Mouse (Mus musculus): ENCODE measurements around the gene Eefsec.

Eefsec gene

DNA sequence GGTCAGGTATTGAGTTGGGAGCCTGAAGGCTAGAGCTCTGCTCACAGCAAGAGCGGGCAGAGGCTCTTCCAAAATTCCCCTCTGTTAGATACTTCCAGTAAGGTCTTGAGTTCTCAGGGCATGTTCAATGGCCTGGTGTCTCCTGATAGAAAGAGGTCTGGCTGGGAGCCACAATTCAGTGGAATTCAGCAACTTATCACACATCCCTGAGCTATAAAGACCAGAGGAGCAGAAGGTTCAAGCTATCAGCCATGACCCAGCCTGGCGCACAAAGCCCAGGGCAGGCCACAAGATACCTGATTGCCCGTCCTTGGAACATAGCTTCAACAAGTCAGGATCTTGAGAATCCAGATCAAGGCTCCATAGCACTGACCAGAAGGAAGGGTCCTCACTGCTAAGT, 105.2 kb downstream of the Eefsec start:
- no peak for DNase-seq (ENCODE audit: low read depth)

DNA sequence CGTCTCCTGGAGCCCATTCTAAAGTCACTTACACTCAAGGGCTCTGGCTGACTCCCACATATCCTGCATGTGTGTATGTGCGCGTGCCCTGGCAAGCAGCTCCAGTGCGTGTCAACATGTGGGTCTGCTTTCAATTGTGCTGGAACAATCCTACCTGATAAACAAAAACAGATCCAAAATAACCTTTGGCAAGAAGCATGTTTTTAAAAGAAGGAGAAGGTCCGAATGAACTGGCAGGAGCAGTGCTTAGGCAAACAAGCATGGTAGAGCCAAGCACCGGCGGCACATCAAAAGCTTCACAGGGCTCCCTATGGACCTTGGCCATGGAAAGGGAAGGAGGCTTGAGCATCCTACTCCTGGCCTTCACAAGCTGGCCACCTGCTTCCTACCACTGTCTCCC, 105.6 kb downstream of the Eefsec start:
- no peak for DNase-seq (ENCODE audit: low read depth)

DNA sequence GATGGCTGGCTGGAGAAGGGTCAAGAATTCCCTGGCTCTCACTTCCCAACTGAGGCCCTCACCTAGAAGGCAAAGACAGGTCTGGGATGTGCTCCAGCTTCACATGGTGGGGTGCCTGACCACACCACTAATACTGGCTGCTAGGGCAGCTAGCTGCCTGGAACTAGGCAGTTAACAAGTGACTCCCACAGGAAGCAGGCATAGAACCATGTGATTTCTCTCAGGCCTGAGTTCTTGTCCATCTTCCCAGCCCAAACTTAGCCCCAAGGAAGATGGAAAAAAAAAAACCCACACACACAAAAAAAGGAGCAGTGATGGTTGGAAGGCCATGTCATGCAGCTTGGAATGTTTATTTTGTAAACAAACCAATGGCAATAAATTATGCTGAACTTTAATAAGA, 117.0 kb downstream of the Eefsec start:
- no peak for DNase-seq (ENCODE audit: low read depth)

DNA sequence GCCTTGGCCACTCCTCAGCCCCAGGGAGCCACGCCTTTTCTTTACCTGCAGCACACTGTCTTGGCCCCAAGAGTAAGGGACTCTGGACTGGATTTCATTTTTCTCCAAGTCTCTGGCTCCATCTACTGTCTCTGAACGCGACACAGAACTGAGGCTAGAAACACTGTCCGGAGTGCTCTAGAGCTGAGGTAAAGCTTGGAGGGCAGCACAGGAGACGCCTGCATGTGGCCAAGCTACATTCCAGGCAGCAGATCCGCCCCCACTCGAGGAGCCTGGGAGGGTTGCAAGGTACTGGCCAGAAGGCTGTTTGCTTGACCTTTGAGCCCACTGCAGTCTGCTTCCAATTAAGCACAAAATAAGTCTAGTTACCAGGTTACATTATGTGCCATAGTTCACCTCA, 124.5 kb downstream of the Eefsec start:
- DNase-seq (ENCODE audit: low read depth) = no peak

DNA sequence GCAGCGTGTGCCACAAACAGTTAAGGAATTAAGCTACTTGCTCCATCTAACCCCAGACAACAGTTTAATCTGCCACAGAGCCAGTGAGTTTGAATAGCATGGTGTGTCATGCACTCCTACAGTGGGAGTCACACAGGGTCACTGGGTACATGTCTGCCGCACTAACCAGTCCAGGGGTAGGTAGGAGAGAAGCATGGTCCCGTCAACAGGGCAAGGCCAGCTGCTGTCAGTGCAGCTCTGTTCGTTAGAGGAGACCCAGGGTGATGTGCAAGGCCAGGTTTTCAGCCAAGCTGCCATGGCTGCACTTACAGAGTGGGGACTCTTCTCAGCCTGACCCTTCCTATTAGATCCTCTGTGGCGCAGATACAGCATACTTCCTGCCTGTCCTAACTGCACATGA, 125.1 kb downstream of the Eefsec start:
- DNase-seq (ENCODE audit: low read depth) = no peak

DNA sequence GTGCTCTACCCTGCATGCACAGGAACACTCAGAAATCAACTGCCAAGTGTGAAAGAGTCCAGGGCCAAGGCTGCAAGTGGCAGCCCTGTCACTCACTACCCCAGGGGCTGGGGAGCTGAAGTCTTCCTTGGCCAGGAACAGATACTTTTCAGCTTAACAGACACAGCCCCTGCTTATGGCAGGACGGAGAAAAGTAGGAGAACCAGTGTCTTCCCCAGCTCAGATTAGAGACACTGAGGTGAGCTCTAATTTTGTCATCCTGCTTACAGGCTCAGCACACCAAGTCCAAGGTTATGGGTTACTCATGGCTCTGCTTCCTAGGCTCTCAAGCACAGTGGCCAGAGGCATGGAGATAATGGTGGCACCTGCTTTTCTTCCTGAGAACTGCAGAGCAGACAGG, 126.6 kb downstream of the Eefsec start:
- DNase-seq (ENCODE audit: low read depth) = no peak

DNA sequence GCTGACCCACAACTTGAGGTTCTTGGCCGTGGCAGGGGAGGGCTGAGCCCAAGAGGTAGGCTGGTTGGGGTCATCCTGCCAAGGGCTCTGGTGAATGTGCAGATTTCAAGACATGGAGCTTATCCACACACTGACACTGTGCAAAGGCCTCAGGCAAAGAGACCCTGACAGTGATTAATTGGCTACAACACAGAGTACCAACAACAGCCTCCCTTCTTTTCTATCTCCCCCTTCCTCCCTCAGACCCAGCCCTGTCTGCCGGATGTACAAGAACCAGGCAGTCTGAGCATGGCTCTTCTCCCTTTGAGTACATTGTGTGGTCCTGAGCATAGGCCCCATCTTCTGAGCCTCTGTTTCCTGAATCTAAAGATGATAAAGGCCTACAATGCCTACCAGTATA, 131.0 kb downstream of the Eefsec start:
- no peak for DNase-seq (ENCODE audit: low read depth)

DNA sequence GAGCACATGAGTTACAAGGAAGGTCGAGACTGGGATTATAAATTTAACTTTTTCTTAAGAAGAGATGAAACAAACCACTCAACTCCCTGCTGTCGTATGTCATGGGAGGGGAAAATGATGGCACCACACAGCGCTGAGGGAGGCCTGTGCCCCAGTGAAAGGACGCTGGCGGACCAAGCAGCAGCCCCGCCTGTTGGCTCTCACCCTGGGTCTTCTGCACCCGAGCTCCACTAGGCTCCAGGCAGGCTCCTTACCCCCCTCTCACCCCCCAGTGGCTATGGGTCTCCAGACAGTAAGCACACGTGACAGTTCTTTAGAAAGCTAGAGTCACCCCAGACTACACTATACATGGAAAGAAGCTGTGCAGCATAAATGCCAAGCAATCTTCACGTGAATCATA, 132.4 kb downstream of the Eefsec start:
- no peak for DNase-seq (ENCODE audit: low read depth)

DNA sequence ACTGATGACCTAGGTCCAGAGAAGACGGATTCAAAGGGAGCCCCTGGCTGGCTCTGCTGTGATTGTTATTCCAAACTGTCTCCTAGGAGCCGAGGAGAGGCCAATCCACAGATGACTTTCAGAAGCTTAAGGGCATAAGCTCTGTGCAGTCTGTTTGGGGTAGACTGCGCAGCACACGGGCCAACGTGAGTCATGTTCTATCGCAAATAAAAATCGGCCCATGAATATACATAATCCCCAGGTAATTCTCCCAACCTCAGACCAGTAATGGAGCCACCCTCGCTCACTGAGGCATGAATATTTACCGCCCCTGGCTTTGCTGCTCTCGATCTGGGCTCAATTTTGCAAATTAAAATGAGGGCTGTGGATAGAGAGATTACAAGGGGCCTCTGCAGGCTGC, 134.7 kb downstream of the Eefsec start:
- no peak for DNase-seq (ENCODE audit: low read depth)

DNA sequence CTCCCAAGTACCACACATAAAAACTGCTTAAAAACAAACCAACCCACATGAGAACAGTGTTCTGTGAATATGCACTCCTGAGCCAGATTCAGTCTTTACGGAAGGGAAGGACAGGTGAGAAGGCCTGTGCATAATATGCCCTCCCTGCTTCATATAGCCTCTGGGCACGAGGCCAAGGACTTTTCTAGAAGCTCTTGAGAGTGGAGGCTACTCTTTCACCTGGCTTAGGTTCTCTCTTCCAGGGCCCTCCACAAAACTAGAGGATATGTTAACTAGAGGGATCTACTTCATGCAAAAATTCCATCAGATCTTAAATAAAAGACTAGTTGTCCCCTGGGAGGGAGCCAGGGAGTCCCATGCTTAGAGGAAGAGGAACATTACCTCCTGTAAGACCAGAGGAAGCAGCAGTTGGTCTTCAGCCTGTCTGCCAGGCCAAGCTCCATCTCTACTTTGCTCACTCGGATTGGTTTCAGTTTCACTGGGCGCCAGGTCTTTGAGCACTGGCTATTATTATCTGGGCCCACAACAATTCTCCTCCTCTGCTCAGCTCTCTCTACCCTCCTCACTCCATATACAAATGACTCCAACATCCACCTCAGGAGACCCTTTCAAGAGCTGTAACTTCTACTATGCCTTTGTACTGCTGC, 140.1 kb downstream of the Eefsec start:
- no peak for DNase-seq (ENCODE audit: low read depth)

DNA sequence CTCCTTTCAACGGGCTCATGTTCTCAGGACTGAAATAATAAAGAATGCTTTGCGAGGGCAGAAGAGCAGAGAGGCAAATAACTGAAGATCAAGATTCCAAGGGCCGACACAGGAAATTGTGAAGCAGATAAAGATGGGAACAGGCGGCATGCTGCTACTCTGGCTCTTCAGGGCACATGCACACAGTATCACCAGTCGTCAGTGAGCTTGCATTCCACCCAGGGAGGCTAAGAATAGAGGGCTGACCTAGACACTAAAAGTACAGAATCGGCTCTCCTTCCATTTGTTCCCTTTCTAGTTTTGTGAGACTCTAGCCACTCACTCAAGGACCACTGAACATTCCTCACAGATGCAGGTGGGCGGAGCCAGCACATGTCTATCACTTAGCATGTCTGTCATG, 145.1 kb downstream of the Eefsec start:
- DNase-seq (ENCODE audit: low read depth) = no peak

DNA sequence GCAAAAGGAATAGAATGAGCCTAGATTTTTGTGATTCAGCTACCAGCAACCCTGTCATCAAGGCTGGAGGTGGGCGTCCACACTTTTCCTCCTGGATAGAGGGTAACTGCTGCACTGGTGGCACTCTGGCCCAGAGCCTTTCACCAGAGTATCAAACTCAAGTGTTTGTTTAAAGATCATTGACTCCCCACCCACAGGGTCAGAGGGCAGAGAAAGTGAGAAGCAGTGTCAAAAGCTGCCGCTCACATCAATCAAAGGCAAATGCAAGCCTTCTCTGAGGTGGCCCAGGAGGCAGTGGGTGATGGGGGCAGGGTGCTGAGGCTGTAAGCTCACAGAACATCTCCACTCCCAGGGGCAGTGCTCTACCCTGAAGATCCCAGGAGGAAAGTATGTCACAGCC, 146.8 kb downstream of the Eefsec start:
- DNase-seq (ENCODE audit: low read depth) = no peak

DNA sequence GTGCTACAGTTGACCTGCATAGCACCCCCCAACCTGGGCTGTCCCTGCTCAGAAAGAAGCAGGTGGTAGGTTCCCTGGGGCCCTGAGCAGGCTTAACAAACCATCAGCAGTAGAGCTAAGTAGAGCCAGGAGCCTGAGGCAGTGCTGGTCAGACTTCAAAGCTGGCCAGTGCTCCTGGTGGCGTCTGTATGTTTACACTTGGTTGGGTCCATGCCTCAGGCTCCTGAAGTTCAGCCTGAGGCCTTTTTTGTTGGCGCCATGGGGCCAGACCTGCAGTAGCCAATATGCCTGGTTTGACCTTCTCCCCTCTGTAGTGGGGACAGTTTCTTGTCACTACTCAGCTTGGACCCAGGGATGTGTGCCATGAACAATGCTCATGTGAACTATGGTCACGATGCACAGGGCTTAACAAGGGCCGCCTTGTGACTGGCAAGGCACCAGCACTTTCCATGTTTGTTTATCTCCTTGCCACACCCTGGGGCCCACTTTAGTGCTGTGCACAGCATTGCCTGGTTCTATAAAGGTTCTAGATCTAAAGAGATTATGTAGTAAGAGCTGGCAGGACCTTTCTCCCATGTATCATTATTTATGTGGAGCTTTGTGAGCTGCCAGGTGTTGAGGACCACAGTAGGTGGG, 153.9 kb downstream of the Eefsec start:
- DNase-seq (ENCODE audit: low read depth) = no peak

DNA sequence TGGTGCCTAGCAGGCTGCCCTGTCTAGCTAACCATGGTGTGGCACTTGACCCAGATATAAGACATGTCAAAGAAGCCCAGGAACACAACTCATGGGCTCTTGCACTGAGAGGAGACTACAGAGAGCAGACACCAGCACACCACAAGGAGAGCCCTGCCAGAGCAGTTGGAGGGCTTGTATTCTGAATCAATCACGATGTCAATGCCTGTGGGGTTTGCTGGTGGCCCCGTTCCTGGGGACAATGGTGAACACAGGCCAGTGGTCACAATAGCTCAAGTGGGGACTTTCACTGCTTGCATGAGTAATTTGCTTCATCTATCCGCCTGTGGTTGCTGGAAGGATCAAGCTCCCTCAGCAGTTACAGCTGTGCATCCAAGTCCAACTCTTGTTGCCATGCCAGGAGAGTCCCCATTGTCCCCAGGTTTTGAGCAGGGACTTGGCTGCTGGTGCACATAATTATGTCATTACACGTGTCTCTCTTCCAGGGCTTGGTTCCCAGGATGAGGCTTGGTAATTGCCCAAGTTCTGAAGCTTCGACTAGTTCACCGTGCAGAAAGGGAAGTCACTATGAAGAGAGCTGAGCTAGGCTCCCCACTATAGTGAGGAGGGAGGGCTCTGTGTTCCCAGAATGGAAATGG, 156.1 kb downstream of the Eefsec start:
- DNase-seq (ENCODE audit: low read depth) = no peak

DNA sequence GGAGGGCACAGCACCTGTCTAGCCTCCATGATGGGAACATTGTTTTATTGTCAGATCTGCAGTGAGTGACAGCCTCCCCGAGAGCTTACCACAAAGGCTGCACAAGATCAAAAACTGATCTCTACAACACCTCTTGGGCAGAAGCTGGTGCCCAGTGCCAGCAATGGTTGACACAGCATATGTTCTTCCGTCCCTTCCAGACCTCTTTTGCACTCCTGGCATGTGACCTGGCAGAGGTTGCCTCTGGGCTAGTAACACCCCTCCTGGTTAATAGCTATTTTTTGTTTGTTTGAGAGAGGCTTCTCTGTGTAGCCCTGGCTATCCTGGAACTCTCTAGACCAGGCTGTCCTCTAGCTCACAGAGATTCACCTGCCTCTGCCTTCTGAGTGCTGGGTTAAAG, 168.2 kb downstream of the Eefsec start:
- DNase-seq (ENCODE audit: low read depth) = no peak

DNA sequence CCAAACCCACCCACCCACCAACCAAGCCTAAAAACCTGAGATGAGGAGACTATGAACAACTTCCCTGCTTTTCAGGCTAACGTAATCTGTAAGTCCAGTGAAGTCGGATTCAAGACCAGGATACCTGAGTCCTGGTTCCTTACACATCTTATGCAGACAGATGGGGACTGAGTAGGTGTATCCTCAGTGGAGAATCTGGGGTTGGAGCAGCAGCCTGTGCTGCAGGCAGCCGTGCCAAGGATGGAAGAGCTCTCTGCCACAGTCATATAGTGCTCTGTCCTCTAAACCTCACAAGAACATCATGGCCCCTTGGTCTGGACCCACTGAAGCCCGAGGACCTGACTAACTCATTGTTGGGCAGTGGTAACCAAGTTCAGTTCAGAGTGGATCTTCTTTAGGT, 169.1 kb downstream of the Eefsec start:
- DNase-seq (ENCODE audit: low read depth) = no peak

DNA sequence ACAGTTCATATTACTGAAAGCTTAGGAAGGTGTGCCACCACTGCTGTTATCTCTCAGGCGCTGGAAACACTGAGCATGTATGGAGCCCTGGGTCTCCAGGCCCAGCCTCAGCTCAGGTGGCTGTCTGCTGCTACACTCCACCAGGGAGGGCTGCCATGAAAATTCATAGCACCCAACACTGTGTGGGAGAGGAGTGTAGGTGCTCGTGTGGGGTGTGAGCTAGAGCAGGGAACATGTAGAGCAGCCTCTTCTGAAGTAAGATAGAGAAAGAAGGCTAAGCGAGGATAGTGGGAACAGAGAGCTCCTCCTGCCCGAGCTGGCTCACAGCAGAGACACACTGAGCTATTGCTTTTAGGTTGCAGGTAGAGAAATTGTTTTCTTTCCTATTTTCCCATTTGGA, 170.1 kb downstream of the Eefsec start:
- DNase-seq (ENCODE audit: low read depth) = no peak

DNA sequence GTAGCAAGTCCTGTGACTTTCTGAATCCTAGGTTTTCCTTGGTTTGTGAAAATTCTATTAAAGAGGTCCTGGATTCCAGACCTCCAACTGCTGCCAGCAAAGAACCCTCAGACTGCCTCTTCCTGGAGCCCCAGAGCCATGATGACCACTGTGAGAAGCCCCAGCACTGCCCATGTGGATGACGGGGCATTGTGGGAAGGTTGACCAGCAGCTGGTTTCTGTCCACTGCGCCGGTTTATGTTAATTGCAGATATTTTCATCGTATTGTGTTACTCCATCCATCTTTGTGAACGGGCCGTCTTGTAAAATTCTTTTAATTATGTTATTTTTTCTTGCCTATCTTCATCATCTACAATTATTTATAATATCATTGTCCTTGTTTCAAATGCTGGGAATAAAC, 171.7 kb downstream of the Eefsec start:
- DNase-seq (ENCODE audit: low read depth) = no peak

DNA sequence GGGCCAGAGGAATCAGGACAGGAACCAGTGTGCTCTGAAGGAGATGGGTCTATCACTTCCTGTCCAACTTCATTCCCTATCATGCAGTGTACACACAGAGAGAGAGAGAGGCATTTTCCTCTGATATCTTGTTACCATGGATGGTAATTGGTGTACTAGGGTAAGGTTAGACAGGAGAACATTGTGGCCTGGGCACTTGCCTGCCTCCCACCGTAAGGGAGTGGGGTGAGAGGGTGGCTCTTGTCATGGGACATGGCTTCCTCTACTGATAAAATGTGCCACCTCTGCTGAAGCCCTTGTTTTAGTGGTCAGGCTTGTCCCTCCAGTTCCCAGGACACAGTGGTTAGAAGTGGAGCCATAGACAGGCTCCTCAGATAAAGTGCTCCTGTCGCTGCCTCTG, 178.4 kb downstream of the Eefsec start:
- DNase-seq (ENCODE audit: low read depth) = no peak

DNA sequence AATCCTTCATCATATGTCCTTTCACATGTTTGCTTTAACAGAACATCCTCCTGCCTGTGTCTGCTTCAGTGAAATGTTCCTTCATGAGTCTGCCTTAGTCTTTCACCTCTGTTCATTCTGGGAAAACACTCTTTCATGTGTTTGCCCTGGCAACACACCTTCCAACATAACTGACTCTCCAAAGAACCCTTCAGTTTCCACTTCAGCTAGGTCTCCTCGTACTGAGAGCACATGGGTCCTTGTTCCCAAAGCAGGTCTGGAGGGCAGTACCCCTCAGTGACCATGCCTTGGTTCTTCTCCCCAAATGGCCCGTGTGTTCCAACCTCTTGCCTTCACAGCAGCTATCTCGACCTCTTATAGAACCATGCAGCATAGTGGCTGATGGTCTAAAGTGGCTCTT, 179.3 kb downstream of the Eefsec start:
- DNase-seq (ENCODE audit: low read depth) = no peak

DNA sequence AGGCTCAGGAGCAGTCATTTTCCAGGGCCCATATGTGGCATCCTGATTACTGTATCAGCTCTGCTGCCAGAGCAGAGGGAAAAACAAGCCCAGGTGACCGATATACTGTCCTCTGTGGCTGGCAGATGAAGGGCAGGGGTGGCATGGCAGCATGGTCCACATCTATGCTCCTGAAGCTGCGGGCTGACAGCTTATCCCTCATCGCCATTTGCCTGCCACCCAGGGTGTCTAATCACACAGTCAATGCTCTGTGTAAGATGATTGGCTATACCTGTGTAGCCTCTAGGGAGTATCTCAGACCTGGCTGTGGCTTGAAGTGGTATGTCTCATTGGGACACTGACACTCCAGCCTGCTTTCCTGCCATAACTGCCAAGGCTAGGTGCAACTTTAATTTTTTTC, 180.3 kb downstream of the Eefsec start:
- DNase-seq (ENCODE audit: low read depth) = no peak

DNA sequence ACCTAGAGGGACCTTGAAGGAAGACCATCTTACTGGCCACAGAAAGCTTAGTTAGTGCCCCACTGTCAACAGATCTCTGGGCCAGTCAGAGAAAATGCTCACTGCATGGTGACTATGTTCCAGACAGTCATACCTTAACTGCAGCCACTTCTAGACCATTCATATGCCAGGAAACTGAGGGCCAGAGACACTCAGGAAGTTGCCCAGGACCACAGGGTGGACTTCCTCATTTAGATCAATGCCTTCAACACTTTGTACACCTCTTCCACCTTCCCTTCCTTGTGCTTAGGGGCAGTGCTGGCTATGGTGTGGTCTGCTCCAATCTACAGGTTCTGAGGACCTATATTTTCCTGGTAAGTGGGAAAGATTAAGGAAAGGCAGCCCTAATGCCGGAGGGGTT, 181.0 kb downstream of the Eefsec start:
- no peak for DNase-seq (ENCODE audit: low read depth)

DNA sequence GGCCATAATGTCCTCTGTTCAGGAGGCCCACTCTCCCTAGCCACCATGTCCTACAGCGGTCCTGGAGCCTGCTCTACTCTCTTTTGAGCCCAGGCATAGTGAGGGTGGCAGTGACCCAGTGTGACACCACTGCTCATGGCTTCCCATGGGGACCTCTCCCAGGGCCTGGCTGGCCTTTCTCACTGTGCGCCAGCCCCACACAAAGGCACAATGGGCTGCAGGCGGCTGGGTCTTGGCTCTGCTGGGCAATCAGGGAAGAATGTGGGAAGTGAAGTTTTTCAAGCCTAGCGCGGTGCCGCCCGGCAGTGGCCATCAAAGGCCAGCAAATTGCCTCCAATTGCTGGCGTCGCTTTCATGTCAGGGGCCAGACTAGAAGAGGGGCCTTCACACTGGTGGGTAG, 184.2 kb downstream of the Eefsec start:
- DNase-seq (ENCODE audit: low read depth) = no peak

DNA sequence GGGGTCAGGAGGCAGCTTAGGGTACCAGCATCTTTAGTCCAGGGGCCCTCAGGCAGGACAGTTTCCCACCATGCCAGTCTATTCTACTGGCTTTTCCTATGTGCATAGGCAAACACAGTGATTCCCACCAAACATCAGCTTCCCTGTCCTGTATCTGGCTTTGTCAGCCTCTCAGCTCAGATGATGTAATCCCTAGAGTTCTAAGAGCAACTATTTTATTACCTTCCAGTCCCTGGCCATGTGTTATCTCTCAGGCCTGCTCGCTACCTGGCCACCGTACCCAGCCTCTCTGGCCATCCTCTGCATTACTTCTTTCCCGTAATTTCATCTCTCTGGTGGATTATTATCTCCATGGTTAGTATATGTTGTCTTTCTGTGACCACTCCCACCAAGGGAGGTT, 185.7 kb downstream of the Eefsec start:
- no peak for DNase-seq (ENCODE audit: low read depth)
